Comparison of ENCODE assay signal across 18 mouse cellular contexts in the genomic region with DNA sequence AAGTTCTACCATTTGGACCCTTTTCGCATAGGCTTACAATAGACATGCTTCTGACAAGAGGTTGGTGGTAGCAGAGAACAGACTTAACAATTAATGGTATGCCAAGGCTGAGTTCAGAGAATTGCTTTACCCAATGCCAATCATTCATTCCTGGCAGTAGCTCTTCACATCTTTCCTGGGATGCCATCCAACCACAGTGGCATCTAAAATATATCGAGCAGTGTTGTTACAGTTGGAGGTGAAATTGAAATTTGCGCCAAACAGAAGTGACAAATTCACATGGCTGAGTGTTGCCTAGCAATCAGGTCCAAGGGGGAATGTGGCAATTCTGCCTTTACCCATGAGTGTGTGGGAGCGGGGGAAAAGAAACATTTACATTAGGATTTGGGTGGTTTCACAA. TPM values are rescaled to one million over a fixed set of nuclear protein-coding genes. Genes with fewer than 3 reads are reported as not detected.
A peak's percentile ranks its signal among the peaks of the same experiment; 100 is the strongest.
DNase-seq lines count a peak whose midpoint lies in the region; ATAC-seq and TF ChIP-seq lines count a peak whose summit lies in the region.
"Had no signal": no experiment of that assay in that cellular context is flagged by ENCODE, and none has a peak within 500 bp of the region (broad histone marks: within the 10 kb centered on the region; RNA-seq: fewer than 3 reads in every experiment).

No protein-coding gene starts in this region.

- no peak for TF ChIP-seq POLR2A in brain, embryonic 14.5 days (IDR thresholded peaks at IDR 0.05; ENCODE audit: borderline replicate concordance, extremely low read depth, insufficient read depth, insufficient read length, poor library complexity, severe bottlenecking)

- no peak overlapping the region for H3K4me3 ChIP-seq in forebrain, embryonic 15.5 days
- H3K4me3 ChIP-seq in forebrain, embryonic 10.5 days: no peak overlapping the region
- H3K4me3 ChIP-seq in midbrain, embryonic 14.5 days (replicated peaks; ENCODE audit: low read depth, low read length): no peak overlapping the region
- H3K4me3 ChIP-seq in midbrain, embryonic 13.5 days (replicated peaks): no peak overlapping the region
- H3K4me3 ChIP-seq: heart, adult 2 months; limb, embryonic 12.5 days; liver, embryonic 15.5 days; midbrain, embryonic 10.5 days; neural tube, embryonic 12.5 days had no signal

- H3K4me1 ChIP-seq in forebrain, embryonic 15.5 days: peaks cover 20% of the 10 kb centered on the region
- H3K4me1 ChIP-seq in forebrain, embryonic 10.5 days: no peaks in the 10 kb centered on the region
- H3K4me1 ChIP-seq in midbrain, embryonic 14.5 days (ENCODE audit: control insufficient read depth, insufficient read depth, low read length): no peaks in the 10 kb centered on the region
- no peaks in the 10 kb centered on the region for H3K4me1 ChIP-seq in midbrain, embryonic 13.5 days (replicated peaks)
- H3K4me1 ChIP-seq: liver, embryonic 15.5 days; midbrain, embryonic 10.5 days; neural tube, embryonic 12.5 days had no signal

- H3K36me3 ChIP-seq in forebrain, embryonic 15.5 days: no peaks in the 10 kb centered on the region
- no peaks in the 10 kb centered on the region for H3K36me3 ChIP-seq in forebrain, embryonic 10.5 days (replicated peaks)
- H3K36me3 ChIP-seq in midbrain, embryonic 14.5 days (ENCODE audit: control insufficient read depth, insufficient read depth, low read length): no peaks in the 10 kb centered on the region
- H3K36me3 ChIP-seq in midbrain, embryonic 13.5 days: no peaks in the 10 kb centered on the region
- H3K36me3 ChIP-seq: limb, embryonic 12.5 days; liver, embryonic 15.5 days; midbrain, embryonic 10.5 days; neural tube, embryonic 12.5 days had no signal

- WGBS in forebrain, embryonic 15.5 days: 38% methylated on average over 4 of the region's 4 CpGs
- WGBS in forebrain, embryonic 10.5 days: 92% methylated on average over 4 of the region's 4 CpGs
- WGBS in midbrain, embryonic 14.5 days: 82% methylated on average over 4 of the region's 4 CpGs
- WGBS in midbrain, embryonic 13.5 days: 84% methylated on average over 4 of the region's 4 CpGs

- no peak overlapping the region for H3K9ac ChIP-seq in forebrain, embryonic 15.5 days (replicated peaks)
- no peak overlapping the region for H3K9ac ChIP-seq in midbrain, embryonic 14.5 days (replicated peaks; ENCODE audit: low read length)
- H3K9ac ChIP-seq in midbrain, embryonic 13.5 days (replicated peaks): no peak overlapping the region
- H3K9ac ChIP-seq: limb, embryonic 12.5 days; liver, embryonic 15.5 days; neural tube, embryonic 12.5 days had no signal

- peak; percentile 93 for ATAC-seq in forebrain, embryonic 15.5 days (replicated peaks)
- ATAC-seq in midbrain, embryonic 14.5 days (ENCODE audit: low FRiP score, low TSS enrichment): no peak
- ATAC-seq in midbrain, embryonic 13.5 days: no peak
- ATAC-seq: intestine, embryonic 16.5 days had no signal

- H3K27ac ChIP-seq in forebrain, embryonic 15.5 days (replicated peaks): peak overlapping the region; percentile 75
- no peak overlapping the region for H3K27ac ChIP-seq in forebrain, embryonic 10.5 days
- no peak overlapping the region for H3K27ac ChIP-seq in midbrain, embryonic 14.5 days (replicated peaks; ENCODE audit: low read depth, low read length)
- no peak overlapping the region for H3K27ac ChIP-seq in midbrain, embryonic 13.5 days
- H3K27ac ChIP-seq: heart, adult 2 months; limb, embryonic 12.5 days; liver, embryonic 15.5 days; midbrain, embryonic 10.5 days; neural tube, embryonic 12.5 days had no signal

- TF ChIP-seq CTCF in brain, embryonic 14.5 days (IDR thresholded peaks at IDR 0.05; ENCODE audit: borderline replicate concordance, extremely low read depth, insufficient read depth, insufficient read length): no peak

- no peaks in the 10 kb centered on the region for H3K27me3 ChIP-seq in forebrain, embryonic 15.5 days
- H3K27me3 ChIP-seq in forebrain, embryonic 10.5 days (ENCODE audit: poor library complexity, severe bottlenecking): no peaks in the 10 kb centered on the region
- no peaks in the 10 kb centered on the region for H3K27me3 ChIP-seq in midbrain, embryonic 14.5 days (ENCODE audit: control insufficient read depth, insufficient read depth, low read length)
- H3K27me3 ChIP-seq in midbrain, embryonic 13.5 days: no peaks in the 10 kb centered on the region
- H3K27me3 ChIP-seq: limb, embryonic 12.5 days; liver, embryonic 15.5 days; neural tube, embryonic 12.5 days had no signal

- H3K4me2 ChIP-seq in forebrain, embryonic 15.5 days (replicated peaks): no peak overlapping the region; the same call in 1 of the 2 replicates
- no peak overlapping the region for H3K4me2 ChIP-seq in midbrain, embryonic 14.5 days (ENCODE audit: low read length)
- no peak overlapping the region for H3K4me2 ChIP-seq in midbrain, embryonic 13.5 days (replicated peaks)
- H3K4me2 ChIP-seq: limb, embryonic 12.5 days; liver, embryonic 15.5 days; neural tube, embryonic 12.5 days had no signal

- no peak for DNase-seq in forebrain, embryonic 10.5 days (ENCODE audit: extremely low spot score, low spot score)
- peak; percentile 10 for DNase-seq in midbrain, embryonic 14.5 days
- DNase-seq in brain, embryonic 14.5 days (ENCODE audit: low read depth): peak; percentile 94
- DNase-seq in layer of hippocampus, adult 9-11 months: peak; percentile 78
- no peak for DNase-seq in kidney, adult 9 months
- no peak for DNase-seq in kidney, adult 8-10 months
- DNase-seq: adrenal gland, postnatal 10 days; B cell, adult 2 months; heart, adult 2 months; heart, postnatal 10 days; kidney, postnatal 14 days had no signal

- H3K9me3 ChIP-seq in forebrain, embryonic 15.5 days: no peaks in the 10 kb centered on the region
- no peaks in the 10 kb centered on the region for H3K9me3 ChIP-seq in forebrain, embryonic 10.5 days
- H3K9me3 ChIP-seq in midbrain, embryonic 14.5 days (ENCODE audit: control insufficient read depth, low read length): no peaks in the 10 kb centered on the region
- H3K9me3 ChIP-seq in midbrain, embryonic 13.5 days: no peaks in the 10 kb centered on the region
- H3K9me3 ChIP-seq: limb, embryonic 12.5 days; liver, embryonic 15.5 days; midbrain, embryonic 10.5 days; neural tube, embryonic 12.5 days had no signal

RNA-seq across cellular contexts. Expression of a gene that starts 32.3 kb away (rescaled TPM):
- polyA plus RNA-seq in forebrain, embryonic 15.5 days (2015; fragmentation: Nextera tagmentation; extraction: Ambion mirVana): 19.8 and 20.6 TPM in 2 replicates
- polyA plus RNA-seq in forebrain, embryonic 10.5 days (2016; fragmentation: Nextera tagmentation; extraction: Ambion mirVana): 22.6 and 23.8 TPM in 2 replicates
- 13.5 and 14.0 TPM in 2 replicates for polyA plus RNA-seq in midbrain, embryonic 14.5 days (2014; fragmentation: Nextera tagmentation; extraction: Ambion mirVana)
- polyA plus RNA-seq in midbrain, embryonic 13.5 days (2015; fragmentation: Nextera tagmentation; extraction: Ambion mirVana): 17.8 and 17.9 TPM in 2 replicates
- 15.0 and 16.7 TPM in 2 replicates for polyA plus RNA-seq in brain, embryonic 14.5 days (2012; rRNA removed)

Comparison
In these comparisons a context has a peak if more than half of its experiments do, and no peak if none do; other contexts are left out.
1. DNase-seq: peak in midbrain, embryonic 14.5 days (single experiment), brain, embryonic 14.5 days (single experiment) and layer of hippocampus, adult 9-11 months (single experiment); none in forebrain, embryonic 10.5 days (single experiment), kidney, adult 9 months (single experiment) and kidney, adult 8-10 months (0 of 2).